Mouse (Mus musculus) naive thymus-derived CD4-positive, alpha-beta T cell, adult 5 months (primary cell): ENCODE data around the gene St6galnac4. TPM values are rescaled to one million over a fixed set of nuclear protein-coding genes. Genes with fewer than 3 reads are reported as not detected.

Source experiments
- polyA plus RNA-seq: library from polyadenylated mRNA; unstranded; fragments of 100-300 nt; shearing (Covaris generic); gene quantifications from one replicate; pipeline ENCODE4 v1.2.1, GENCODE M21; 2017

The St6galnac4 gene
- 15.0 TPM for polyA plus RNA-seq

DNA sequence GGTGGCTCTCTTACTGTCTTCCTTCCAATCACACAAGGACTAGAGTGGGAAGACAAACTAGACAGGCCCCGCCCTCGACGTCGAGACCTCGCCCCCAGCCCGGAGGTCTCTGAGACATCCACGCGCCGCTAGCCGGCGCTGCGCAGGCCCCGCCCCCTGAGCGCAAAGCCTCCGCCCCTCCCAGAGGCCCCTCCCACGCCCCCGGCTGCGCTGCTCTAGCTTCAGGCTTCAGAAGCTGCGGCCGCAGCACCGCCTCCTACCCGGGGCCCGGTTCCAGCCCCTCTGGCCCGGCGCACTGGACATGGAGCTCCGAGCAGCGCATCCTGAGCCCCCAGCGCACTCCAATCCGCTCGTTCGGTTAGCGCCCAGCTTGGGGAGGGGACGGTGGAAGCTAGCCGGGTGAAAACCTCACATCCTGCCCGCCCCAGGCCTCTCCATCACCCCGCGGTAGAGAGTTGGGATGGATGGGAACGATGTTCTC lies at the start of gene St6galnac4:
TSS of gene St6galnac4 (plus strand) at position 225 of the 481 bp plus-strand sequence.

DNA sequence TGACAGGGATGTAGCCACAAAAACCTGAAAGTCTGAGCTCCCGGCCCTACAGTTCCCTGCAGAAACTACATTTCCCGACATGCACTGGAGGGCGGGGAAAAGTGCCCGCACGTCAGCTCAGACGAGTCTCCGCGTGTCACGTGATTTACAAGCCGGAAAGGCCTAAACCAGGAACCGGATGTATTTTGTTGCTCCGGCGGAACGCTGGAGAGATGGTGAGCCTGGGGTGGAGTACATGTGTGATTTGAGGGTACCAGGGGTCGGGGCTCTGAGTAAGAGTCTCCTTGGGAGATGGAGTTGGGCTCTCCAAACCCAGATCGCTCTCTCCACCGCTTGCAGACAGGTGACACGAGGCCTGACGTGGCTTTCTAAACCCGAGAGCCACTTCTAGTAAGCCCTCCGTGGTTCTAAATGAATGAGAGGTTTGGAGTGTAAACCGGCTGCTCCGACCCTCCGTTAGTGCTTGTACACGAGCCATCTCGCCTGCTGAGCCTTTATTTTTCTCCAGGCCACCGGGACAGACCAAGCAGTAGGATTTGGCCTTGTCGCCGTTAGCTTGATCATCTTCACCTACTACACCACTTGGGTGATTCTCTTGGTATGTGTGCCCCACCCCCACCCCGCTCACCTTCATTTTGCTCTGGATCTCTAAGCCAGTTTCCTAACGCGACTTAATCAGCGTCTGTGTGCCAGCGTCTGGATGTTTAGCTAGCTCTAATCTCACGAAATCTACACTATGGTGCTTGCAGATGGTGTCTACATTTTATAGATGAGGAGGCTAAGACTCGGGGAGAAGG lies 16.0 kb upstream of the St6galnac4 start, which contains the start of gene Dpm2:
TSS of gene Dpm2 (plus strand) at position 161 of the 797 bp plus-strand sequence.

DNA sequence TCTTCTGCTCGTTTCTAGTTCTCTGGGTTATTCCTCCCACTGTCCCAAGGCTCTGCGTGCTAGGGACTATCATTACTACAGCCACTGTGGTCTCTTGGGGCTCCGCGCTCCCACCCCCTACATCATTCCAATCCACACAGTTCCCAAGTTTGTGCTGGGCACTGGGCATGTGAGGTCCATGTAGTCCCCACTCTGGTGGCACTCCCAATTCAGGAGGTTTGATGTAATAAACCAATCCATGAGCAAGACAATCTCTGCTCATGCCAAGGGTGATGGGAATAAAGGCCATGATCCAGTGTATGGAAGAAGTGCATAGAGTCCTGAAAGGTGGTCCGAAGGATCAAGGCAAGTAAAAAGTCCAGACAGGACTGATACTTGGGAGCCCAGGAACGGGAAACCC lies 12.4 kb upstream of the St6galnac4 start, which contains the start of gene Pip5kl1:
TSS of gene Pip5kl1 (plus strand) at position 301 of the 400 bp plus-strand sequence.

DNA sequence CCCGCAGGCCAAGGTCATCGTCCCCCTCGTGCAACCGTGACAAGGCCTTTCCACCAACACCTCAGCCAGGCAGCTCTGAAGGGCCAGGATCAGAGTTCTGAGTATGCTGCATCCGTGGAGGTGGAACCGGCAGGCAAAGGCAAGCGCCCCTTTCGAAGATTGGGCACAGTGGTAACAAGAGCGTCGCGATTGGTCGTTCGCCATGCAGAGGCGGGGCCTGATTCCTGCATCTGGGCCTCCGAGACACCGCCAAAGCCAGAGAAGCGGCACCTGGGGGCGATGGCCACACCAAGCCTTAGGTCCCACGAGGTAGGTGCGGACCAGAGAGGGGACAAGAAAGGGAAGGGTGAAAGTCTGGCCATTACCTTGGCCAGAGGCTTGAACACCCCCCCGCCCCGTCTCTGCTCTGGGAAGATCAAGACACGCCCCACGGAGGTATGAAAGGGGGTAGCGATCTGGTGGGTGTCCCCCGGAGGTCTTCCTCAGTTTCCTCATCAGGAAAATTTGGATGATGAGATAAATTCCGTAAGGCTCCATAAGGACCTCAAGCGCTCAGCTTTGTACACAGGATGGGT lies 11.2 kb upstream of the St6galnac4 start, which contains the start of gene 9430097D07Rik:
TSS of gene 9430097D07Rik (minus strand) at position 99 of the 575 bp plus-strand sequence.

DNA sequence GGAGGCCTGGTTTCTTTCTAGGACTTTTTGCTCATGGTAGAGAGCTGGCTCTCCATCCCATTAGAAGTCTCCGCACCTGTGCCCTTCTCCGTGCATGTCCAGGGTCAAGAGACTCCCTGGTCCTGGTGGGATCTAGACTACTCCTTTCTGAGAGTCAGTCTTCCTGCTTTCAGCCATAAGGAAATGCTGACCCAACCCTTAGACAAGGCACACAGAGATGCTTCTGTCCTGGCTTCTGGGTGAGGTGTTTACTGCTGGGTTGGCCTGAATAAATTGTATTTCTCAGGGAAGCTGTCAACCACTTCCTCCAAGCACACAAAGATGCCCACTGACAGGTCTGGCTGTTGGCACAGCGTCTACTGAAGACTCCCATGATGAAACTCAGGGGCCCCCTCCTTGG lies 12.5 kb downstream of the St6galnac4 start, which contains the start of gene St6galnac6:
TSS of gene St6galnac6 (plus strand) at position 301 of the 400 bp plus-strand sequence.

DNA sequence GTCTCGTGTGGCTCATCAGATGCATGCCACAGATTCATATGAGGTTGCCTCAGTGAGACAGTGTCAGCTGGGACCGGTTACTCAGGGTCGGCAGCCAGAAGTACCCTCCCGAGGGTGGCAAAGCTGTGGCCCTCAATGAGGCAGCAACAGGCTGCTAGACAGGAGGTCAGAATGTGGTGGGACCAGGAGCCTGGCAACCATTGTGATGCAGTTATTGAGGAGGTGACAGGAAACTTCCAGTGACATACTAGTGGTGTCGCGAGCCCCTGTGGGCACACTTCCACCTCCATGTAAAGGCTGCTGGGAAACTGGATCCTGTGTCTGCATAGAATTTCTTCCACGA lies 34.6 kb downstream of the St6galnac4 start, which contains the start of gene Ak1:
TSS of gene Ak1 (plus strand) at position 242 of the 343 bp plus-strand sequence.

DNA sequence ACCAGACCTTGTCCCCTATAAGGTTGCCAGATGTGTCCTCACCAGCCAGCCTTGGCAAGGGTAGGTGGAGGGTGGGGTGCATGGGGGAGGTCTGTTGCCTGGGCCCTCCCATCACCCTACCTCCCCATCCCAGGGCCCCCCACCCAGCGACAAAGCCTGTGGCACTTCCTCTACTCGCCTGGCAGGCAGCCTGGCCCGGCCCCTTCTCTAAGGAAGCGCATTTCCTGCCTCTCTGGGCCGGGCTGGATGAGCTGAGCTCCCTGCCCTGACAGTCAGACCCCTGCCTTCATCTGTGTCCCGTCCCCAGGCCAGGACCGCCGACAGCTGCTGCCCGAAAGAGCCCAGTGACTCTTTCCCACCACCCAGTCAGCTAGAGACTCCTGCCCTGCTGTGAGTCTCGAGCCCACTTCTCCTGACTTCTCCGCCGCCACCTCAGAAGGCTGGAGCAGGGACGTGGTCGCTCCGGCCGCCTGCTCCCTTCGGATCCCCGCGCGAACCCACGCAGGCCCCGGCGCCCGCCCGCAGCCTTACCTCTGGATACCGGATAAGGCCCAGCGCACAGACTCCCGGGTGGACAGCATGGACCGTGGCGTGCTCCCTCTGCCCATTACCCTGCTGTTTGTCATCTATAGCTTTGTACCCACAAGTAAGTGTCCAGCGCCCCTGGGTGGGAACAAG lies 59.6 kb downstream of the St6galnac4 start, which contains the start of gene Eng:
TSS of gene Eng (plus strand) at position 217 of the 678 bp plus-strand sequence.

Other genes starting within 250 kb of the St6galnac4 start
- 127 TPM for gene Ciz1, start 234.8 kb upstream of the St6galnac4 start, polyA plus RNA-seq
- gene Dnm1, start 233.8 kb upstream of the St6galnac4 start, polyA plus RNA-seq = not detected
- gene 1110008P14Rik, start 205.2 kb upstream of the St6galnac4 start, polyA plus RNA-seq = 32.4 TPM
- gene Lcn2, start 198.8 kb upstream of the St6galnac4 start, polyA plus RNA-seq = not detected
- gene Ptges2, start 191.2 kb upstream of the St6galnac4 start, polyA plus RNA-seq = 10.6 TPM
- 12.0 TPM for gene Naif1, start 136.6 kb upstream of the St6galnac4 start, polyA plus RNA-seq
- gene Slc25a25, start 135.7 kb upstream of the St6galnac4 start, polyA plus RNA-seq = 103 TPM
- gene Fam102a, start 51.8 kb upstream of the St6galnac4 start, polyA plus RNA-seq = 153 TPM
- gene Dpm2, start 16.2 kb upstream of the St6galnac4 start, polyA plus RNA-seq = 76.8 TPM
- not detected for gene Pip5kl1, start 12.3 kb upstream of the St6galnac4 start, polyA plus RNA-seq
- not detected for gene 9430097D07Rik, start 11.4 kb upstream of the St6galnac4 start, polyA plus RNA-seq
- 1.1 TPM for gene St6galnac6, start 12.6 kb downstream of the St6galnac4 start, polyA plus RNA-seq
- not detected for gene Ak1, start 34.7 kb downstream of the St6galnac4 start, polyA plus RNA-seq
- 0.26 TPM for gene Eng, start 59.5 kb downstream of the St6galnac4 start, polyA plus RNA-seq
- 26.8 TPM for gene Fpgs, start 117.0 kb downstream of the St6galnac4 start, polyA plus RNA-seq
- gene Cdk9, start 126.0 kb downstream of the St6galnac4 start, polyA plus RNA-seq = 190 TPM
- gene Sh2d3c, start 134.0 kb downstream of the St6galnac4 start, polyA plus RNA-seq = 58.0 TPM
- not detected for gene 6330409D20Rik, start 153.9 kb downstream of the St6galnac4 start, polyA plus RNA-seq
- gene Tor2a, start 170.1 kb downstream of the St6galnac4 start, polyA plus RNA-seq = 41.5 TPM
- gene Ttc16, start 188.5 kb downstream of the St6galnac4 start, polyA plus RNA-seq = not detected
- 3.1 TPM for gene Ptrh1, start 188.7 kb downstream of the St6galnac4 start, polyA plus RNA-seq
- gene Cfap157, start 197.3 kb downstream of the St6galnac4 start, polyA plus RNA-seq = not detected